Mouse (Mus musculus) adrenal gland (tissue): Measurements from ENCODE around the gene Plcxd2.

Experiments used
- intact Hi-C: fragments of 180-260 bp; cut with DNase I; formaldehyde crosslinking; loops from one replicate; pipeline ENCODE4 v1.15.1; 2025

Plcxd2 gene

GRCm38 (mm10) chr16:45942169-45942891, 67.7 kb downstream of the Plcxd2 start:
- intact Hi-C loops: no loop called here

DNA sequence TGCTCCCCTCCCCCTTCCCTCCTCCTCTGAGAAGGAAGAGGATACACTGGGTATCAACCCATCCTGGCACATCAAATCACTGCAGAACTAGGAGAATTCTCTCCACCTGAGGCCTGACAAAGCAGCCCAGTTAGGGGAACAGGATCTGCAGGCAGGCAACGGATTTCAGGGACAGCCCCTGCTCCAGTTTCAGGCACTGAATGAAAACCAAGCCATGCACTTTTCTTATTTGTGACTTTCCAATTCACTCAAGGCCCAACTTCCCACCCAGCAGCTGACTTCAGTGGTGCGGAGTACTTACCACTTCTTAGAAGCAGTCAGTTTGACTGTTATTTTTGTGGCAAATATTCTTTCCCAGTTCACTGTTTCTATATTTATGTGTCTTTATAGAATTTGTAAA, 69.3 kb downstream of the Plcxd2 start:
- intact Hi-C loops: no loop called here

- intact Hi-C loops: no loop called here
Measured at GRCm38 (mm10) chr16:45939436-45939835, 70.6 kb downstream of the Plcxd2 start.

DNA sequence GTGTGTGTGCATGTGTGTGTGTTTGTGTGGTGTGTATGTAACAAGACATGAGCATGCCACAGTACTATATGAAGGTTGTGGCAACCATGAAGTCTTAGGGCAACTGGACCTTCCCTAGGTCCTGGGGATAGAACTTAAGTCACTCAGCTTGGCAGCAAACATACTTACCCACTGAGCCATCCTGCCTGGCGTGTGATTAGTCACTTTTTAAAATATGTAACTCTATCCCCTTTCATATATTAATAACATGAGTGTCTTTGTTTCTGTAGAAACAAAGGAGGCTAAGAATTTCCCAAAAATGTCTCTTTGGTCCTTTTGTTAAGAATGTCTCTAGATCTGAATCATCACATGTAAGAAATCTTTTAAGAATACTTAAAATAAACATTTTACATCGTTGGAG, 72.6 kb downstream of the Plcxd2 start:
- intact Hi-C loops: no loop called here

- intact Hi-C loops: no loop called here
Measured at GRCm38 (mm10) chr16:45936521-45936920, 73.5 kb downstream of the Plcxd2 start.

DNA sequence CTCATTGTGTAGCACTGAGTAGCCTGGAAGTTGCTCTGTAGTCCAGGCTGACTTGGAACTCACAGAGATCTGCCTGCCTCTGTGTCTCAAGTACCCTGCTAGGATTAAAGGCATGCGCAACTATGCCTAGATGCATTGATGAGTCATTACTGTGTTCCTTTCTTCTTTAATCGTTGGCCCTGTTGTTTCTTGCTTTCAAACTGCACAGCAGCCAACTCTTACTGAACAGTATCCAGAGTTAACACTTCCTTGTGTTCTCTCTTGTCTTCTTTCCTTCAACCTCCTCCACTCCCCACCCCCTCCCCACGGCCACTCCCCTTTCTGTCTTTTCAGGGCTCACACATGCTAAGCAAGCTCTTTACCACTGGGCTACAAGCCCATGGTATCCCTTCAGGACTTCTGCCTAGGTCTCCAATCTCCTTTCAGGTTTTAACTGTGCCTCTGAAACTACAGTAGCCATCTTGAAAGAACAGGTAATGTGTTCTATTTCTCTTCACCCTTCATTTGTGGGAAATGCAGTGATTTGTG, 74.0 kb downstream of the Plcxd2 start:
- intact Hi-C loops: no loop called here

DNA sequence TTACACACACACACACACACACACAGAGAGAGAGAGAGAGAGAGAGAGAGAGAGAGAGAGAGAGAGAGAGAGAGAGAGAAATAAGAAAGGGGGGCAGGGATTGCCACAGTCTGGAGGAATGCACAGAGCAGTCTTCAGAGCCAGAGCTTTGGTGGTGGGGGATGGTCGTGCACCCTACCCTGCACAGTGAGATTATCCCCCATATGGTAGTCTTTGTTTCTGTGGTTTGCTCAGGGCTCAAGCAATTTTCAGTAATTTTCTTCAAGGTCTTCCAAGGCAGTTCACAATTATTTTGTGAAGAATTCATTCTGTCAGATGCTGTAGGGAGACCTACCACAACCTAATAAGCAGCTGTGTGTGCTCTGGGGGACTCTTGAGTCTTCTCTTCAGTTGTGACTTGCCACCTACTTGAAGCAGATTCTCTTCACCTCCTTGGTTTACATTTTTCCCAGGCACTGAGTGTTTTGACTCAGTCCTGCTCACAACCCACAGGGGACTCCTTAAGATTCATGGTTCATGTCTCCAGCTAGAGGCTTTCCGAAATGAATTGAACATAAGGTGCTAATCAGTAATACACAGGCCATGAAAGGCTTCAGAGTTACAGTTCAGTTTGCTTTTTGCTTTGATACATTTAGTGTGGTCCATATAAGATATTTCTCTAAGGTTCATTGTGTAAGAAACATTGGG, 75.2 kb downstream of the Plcxd2 start:
- intact Hi-C loops: no loop called here

DNA sequence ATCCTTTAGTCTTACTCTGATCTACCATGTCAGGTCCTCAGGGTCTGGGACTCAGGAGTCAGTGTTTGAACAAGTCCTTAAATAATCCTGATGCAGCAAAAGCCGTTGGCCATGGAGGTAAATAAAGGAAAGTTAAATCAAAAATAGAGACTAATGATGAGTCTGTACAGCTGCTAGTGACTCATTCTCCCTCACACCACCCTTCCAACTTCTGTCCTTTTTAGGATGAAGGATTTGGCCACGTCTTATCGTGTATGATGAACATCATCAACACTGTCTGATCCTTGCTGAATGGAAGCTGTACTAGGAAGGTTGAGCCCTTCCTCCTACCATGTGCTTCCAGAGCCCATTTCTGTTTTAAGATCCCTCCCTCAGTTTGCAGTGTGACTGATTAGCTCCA, 79.7 kb downstream of the Plcxd2 start:
- intact Hi-C loops: no loop called here

GRCm38 (mm10) chr16:45928090-45928489, 81.9 kb downstream of the Plcxd2 start:
- intact Hi-C loops: no loop called here

DNA sequence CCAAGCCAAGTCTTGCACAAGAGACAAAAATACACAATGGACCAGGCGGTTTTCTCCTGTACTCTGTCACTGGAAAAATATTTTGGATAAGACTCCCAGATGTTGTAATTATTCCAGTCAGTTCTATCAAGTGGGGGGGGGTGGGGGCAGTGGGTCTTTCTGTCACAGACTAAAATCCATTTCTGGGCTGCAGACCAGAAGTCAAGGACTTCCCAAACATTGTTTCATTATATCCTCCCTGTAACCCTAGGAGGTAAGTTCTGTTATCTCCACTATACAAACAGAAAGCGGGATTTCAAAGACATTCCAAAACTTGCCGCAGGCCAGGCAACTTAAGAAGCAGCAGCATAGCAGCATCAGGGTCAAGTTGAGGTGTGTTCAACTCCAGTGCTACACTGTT, 82.4 kb downstream of the Plcxd2 start:
- intact Hi-C loops: no loop called here

DNA sequence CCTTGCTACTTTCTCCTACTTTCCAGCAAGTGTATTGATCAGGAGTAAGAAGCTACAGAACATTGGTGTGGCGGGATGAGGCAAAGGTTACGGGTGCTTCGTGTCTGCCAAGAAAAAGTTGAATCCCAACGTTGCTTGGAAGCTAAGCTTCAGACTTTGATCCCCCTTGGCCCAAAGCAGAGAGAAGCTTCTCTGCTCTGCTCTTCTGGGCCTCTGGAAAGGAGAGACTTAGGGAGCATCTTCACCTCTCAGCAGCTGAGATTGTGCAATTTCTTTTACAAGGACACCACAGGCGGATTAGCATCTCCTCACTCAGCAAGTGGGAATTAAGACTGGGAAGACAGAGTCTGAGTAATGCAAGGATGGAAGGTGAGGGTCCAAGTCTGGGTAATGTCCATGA, 83.1 kb downstream of the Plcxd2 start:
- intact Hi-C loops: no loop called here

DNA sequence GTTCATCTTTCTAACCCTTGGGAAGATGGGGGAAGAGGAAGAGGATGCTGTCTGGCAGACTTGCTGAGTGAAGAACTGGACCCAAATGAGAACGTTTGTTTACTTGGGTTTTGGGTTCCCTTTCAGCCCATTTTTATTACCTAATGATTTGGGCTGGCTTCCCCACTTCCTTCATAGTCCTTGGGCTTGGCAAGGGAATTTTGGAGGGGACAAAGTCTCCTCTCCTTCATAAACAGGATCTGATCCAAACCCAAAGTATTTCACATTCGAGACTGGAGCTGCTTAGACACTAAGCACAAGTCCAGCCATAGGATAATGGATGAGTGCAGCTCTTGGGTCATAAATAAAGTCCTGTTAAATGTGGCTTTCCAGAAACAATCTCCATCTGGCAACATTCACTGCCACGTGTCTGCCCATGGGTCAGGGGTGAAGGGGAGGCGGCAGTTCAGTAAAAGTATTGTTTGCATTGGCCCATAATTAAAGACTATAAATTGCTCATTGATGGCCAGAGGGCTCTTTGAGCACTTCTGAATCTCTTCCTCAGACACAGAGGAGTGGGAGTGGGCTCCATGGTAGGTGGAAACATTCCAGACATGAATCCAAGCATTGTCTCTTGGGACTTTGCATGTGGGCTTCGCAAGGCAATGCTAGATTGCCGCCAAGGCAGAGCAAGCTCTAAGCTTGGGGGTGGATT, 86.1 kb downstream of the Plcxd2 start:
- intact Hi-C loops: no loop called here

DNA sequence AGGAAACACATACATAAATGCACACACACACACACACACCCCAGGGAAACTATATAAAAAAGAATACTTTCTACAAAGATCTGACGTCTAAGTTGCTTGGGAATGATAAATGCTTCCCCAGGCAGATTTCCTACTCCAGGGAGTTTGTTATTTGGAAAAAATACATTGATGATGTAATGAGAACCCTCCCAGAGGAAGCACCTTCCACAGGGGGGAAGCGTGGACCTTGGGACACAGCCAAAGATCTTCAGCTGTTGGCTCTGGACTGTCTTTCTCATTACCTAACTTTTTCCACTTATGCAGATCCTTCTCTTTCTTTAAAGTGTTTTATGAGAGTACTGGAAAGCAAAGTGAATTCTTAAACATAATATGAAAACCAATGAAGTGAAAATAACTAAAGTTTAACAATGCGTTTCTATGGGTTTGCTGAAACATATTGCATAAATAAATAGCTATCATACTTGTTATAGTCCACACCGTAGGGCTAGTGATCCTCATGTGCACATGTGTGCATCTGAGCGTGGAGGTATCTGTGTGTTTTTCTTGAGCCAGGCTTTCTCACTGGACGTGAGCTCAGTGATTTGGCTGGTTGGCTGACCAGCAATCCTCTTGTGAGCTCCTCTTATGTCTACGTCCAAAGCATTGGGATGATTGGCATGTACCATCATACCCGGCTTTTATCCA, 87.3 kb downstream of the Plcxd2 start:
- intact Hi-C loops: no loop called here

DNA sequence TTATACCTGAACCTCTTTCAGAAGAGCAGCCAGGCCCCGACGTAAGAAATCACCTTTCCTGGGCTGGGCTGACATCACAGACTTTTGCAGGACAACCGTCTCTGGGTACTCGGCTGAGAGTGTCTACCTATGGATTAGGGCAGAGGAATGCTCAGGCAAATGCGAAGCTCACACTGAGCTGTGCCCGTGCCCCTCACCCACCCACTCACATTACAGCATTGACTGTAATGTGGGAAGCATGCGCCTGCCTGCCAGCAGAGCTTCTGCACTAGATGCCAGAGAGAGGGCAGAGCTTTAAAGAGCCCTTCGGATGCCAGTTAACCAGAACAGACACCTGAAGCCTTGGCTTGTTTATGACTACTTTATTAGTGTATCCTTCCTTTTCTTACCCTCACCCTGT, 90.4 kb downstream of the Plcxd2 start:
- intact Hi-C loops: no loop called here
